Mouse (Mus musculus) layer of hippocampus, adult 11-12 months (tissue): ENCODE results near the gene Hyal3.
"Not testable (repeated sequence)": the region's sequence is repeated elsewhere in the genome, so short reads cannot be mapped to it uniquely, and the experiment has no call there.

ENCODE experiments used
- DNase-seq: peaks from one replicate; pipeline ENCODE4 v3.0.0; 2022; ENCODE audit warnings: low spot score

Hyal3 gene

DNA sequence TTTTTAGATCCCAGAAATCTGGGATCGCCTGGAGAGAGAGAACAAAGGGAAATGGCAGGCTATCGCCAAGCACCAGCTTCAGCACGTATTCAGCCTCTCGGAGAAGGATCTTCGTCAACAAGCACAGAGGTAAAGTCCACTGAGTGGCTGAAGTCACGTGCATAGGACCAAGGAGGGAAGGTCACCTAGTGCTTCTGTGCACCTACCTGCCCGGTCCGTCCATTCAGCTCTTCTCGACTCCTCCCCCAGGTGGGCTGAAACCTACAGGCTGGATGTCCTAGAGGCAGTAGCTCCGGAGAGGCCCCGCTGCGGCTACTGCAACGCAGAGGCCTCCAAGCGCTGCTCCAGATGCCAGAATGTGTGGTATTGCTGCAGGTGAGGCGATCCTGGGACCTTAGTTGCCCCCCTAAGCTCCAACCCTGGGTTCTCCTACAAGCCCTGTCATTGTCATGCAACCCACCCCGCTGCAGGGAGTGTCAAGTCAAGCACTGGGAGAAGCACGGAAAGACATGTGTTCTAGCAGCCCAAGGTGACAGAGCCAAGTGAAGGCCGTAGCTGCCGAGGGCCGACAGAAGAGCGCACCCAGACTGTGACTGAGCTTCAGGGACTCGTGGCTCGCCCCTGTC, 30.0 kb upstream of the Hyal3 start:
- DNase-seq, result no peak

DNA sequence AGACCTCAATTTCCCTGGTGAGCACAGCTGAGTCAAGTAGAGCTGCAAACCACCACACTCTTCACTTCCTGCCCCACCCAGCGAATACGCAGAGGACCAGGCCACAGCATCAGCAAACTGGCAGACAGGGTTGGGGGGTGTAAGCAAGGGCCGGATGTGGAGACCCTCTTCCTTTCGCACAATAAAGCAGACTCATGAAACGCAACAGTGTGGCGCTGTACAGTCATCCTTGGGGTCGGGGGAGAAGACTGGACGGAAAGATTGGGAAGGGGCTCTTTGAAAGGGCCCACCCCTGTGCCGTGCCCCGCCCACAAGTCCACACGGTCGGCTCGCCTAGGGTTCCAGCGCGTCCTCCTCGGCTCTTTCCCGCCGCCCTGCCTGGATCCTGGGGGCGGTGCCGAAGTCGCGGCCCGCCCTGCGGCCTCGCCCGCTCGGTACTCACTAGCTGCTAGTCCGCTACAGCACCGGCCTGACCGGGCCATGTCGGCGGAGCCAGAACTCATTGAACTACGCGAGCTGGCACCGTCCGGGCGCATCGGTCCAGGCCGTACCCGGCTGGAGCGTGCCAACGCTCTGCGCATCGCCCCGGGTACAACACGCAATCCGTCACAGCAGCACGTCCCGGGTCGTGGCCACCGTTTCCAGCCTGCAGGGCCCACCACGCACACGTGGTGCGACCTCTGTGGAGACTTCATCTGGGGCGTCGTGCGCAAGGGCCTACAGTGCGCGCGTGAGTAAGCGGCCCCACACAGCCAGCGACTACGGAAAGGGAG, 29.3 kb upstream of the Hyal3 start, which contains the start of gene Rassf1:
TSS of gene Rassf1 (plus strand) at position 439 of the 773 bp plus-strand sequence.
- DNase-seq, result no peak

DNA sequence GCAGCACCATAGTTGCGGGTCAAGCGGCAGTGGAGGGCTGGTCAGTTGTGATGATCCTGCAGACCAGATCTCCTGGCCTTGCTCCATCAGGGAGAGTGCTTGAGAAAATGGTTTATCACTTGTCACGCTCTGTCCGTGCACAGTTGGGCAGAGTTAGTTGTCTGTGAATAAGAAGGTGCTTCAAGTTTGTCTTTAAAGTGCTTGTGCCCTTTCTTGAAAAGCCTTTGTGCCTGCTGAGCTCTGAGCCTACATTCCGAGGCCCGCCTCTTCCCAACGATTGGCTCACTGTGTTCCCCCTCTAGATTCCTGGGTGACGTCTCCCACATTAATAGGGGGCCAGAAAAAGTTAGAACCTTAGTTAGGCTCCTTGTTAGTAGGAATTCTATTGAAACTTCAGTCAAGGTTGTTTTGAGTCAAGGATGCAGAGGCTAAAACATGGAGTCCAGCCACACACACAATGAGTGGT, 28.7 kb upstream of the Hyal3 start:
- DNase-seq, result no peak

DNA sequence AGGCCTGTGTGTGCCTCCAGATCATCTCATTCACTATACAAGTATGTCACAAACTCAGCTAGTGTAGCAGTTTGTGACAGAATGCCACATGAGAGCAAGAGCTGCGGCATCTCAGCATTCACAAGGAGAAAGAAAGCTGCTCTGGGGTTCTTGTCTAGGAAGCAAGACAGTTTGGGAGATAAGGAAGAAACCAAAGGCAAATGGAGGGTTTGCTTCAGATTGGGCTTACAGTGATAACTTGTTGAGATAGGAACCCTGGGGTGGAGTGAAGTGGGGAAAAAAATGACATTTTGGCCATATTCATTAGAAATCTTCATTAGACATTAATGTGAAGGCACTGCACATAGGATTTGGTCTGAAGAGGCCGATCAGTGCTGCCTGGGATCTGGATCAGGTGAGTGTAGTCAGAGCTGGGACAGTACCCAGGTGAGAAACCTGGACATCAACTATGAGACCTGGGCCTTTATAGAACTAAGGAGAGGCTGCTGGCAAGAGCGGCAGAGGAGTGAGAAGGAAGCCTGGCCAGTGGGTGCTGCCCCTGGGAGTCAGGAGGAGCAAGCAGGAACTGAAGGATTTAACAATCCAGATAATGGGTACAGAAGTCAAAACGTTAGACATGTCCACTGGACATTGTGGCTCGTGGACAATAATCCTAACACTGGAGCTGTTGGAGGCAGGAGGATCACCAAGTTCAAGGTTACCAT, 27.8 kb upstream of the Hyal3 start:
- no peak for DNase-seq

DNA sequence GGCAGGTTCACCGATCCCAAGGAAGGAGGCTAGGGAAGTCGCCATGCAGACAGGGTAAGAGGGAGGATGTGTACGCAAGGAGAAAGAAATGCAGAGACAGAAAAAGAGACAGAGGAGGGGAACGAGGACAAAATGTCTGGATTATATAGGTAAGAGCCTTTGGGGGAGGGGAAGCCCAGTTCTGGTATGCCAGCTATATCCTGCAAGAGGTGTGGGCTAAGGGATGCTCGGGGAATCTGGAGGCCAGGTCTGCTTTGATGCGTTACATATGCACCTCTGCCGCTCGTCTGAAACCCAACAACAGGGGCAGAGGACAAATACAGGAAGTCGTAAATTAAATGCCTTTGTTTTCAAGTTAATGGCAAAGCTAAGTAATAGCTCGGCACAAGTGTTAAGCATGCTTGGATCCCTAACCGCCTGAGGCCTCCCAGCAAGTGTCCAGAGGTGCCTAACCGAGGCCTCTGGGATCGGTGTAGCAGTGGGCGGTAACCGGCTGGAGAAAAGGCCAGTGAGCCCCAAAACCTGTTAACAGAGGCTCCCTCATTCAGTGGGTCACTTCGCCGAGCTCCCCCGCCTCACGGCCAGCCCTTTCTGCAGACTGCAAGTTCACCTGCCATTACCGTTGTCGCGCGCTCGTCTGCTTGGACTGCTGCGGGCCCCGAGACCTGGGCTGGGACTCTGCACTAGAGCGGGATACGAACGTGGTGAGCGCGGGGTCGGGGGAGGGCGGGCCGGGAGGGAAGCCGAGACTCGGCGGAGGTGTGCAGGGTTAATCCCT, 26.9 kb upstream of the Hyal3 start:
- DNase-seq, result no peak

DNA sequence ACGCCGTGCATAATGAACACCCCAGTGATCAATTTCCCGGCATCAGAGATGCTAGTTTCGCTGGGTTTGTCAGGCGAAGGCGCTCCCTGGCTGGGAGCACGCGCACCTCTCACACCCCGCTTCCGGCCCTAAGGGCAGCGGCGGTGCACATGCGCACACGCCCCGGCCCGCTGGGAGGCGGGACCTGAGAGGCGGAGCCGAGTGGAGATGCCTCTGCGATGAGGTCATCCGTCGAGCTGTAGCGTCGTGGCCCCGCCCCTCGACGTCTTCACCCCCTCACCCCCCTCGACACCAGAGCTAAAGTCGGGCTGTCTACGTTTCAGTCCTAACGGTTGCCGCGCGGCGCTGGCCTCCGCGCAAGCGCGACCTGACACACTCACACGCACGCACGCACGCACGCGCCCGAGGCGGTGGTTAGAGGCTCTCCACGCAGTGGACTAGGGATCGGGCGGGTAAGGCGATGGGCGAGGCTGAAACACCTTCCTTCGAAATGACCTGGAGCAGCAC, 26.2 kb upstream of the Hyal3 start:
- DNase-seq, result peak; percentile 95

DNA sequence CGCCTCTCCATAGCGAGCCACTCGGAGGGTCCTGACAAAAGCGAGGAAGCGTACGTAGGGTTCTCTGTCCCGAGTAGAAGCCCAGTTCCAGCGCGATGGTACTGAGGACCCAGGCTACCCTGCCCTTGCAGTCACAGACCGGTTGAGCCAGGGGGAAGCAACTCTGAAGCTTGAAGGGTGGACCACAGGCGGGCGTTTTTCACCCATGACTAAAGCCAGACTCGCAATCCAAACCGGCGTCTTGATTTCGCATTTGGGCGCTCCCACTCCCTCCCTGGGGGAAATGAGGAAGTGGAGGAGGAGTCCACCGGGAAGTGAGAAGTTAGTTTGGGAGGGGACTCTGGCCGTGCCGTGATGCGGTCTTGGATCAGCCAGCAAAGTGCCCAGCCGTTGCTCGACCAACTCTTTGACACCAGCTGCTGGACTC, 25.6 kb upstream of the Hyal3 start:
- no peak for DNase-seq

DNA sequence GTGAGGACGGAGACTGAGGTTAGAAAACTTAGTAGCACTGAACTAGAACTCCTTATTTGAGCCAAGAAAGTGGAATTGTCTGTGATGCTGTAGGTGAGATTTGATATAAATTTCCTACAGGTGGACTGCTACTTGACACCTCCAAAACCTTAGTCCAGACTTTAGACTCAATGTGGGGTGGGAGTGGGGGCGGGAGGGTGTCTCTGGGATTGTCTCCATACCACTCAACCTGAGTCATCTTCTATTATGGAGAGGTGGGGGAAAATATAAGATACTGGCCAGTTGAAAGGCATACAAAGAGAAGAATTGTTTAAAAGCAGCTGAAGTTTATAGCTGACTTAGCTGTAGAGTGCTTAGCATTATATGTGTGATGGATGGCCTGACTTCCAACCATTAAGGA, 24.9 kb upstream of the Hyal3 start:
- no peak for DNase-seq

DNA sequence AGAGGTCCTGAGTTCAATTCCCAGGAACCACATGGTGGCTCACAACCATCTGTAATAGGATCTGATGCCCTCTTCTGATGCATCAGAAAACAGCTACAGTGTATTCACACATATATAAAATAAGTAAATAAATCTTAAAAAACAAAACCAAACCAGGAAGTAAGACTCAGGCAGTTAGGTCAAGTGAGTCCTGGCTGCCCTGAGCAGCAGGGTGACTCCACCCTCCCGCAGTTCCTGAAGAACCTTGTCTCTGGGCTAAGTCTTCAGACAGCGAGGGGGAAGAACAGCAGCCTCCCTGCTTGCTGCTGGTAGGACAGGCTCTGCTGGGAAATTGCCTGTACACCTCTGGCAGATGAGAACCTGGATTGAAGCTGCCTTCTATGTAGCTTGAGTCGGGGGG, 24.3 kb upstream of the Hyal3 start:
- DNase-seq, result no peak

DNA sequence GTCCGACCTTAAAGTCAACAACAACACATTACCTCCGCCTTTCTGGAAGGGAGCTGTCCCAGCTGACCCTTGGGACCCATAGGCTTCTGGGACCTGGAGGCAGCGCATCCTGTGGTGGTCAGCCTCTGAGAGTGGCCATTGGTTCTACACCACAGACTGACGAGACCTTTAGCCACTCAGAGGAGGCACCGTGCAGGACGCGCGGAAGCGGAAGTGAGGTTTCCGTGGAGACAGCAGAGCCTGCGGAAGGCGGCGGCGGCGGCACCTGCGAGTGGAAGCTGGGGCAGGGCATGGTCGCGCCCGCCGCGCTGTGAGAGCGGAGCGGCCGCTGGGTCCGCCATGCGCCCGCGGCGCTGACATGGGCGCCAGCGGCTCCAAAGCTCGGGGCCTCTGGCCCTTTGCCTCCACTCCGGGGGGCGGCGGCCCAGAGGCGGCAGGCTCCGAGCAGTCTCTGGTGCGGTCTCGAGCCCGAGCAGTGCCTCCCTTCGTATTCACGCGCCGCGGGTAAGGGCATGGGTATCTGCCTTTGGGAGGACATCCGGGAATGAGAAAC, 17.5 kb upstream of the Hyal3 start, which contains the start of gene Tusc2:
TSS of gene Tusc2 (plus strand) at position 227 of the 553 bp plus-strand sequence.
- DNase-seq, result peak; percentile 96

DNA sequence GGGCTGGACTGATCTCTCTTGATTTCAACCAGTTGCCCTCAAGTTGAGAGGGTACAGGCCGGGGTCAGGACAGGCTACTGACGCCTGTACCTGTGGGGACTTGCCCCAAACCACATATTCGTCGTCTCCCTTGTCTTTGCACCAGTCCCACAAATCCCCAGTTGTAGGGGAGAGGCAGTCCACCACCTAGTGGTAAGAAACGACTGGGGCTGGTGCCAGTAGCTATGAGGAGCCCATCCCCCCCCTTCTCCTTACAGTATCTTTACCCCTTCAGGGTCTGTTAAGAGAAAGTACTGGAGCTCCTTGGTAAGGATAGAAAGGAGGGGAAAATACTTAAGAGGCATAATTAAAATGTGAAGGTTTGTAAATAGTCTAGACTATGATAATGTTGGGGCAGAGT, 15.1 kb upstream of the Hyal3 start:
- not testable (repeated sequence) for DNase-seq

DNA sequence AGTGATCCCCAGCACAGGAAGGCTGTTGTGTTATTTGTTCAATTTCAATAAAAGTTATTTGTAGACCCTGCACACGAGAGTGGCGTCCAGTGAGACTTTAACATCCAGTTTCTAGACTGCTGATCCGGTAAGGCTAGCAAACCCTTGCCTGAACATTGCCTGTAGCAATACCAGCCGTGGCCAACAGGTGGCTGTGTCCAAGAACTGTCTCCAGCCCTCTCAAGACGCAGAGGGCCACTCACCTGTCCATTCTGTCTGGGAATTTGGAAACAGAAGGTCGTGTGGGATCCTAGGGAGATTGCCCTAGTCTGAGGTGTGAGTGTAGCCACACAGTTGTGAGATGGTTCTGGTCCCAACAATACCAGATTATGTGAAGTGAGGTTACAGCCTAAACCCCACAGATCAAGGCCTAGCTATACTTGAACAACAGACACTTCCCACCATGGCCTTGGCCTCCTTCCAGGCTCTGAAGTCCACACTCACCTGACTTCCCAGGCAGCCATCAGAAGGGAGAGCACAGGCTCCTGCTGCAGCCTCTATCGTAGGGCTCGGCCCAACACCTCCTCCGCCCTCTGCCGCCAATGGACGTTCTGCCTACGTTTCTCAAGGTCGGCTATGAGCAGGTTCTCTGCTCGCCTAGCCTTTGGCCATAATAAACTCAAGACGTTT, 14.4 kb upstream of the Hyal3 start:
- DNase-seq, result peak; percentile 76

DNA sequence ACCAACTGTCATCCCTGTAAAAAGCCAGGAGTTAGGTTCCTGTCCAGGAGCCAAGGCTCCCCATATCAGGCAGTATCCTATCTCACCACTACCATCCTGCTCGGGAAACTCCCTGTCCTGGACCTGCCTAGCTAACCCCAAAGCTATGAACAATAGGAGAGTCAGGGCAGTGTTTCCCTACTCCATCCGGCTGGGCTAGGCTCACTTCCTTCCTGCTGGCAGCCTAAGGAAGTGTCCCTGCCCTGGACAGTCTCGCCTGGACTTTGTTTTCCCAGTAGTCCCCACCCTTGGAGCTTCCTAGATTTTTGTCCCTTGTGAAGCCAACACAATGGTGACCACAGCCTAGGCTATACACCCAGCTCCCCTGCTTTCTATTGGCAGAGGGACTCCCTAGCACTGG, 13.8 kb upstream of the Hyal3 start:
- no peak for DNase-seq

DNA sequence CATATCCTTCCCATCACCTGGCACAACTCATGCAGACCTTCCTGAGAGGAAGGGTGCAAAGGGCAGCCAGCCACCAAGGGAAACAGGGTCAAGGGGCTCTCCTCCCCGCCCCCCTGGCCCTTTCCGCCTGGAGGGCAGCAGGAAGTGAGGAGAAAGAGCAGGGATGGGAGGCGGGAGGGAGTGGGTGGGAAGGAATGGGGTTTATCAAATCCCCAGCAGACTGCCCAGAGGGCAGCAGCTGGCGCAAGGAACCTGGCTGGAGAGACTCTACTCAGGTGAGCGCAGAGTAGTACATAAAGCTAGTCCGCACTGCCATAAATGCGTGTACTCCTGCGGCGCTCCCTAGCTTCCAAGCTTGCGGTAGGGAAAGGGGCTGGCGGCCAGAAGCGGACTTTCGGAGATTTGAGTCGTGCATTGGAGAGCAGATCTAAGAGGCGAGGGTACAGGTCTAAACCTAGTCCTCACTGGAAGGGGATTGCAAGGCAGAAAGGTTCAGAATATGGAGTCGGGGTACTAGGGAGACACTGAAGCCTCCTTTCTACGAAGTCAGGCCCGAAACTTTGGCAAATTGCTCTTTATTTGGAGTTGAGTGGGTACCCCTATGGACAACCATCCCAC, 12.8 kb upstream of the Hyal3 start, which contains the start of gene Hyal2:
TSS of gene Hyal2 (plus strand) at position 244 of the 618 bp plus-strand sequence.
- no peak for DNase-seq

DNA sequence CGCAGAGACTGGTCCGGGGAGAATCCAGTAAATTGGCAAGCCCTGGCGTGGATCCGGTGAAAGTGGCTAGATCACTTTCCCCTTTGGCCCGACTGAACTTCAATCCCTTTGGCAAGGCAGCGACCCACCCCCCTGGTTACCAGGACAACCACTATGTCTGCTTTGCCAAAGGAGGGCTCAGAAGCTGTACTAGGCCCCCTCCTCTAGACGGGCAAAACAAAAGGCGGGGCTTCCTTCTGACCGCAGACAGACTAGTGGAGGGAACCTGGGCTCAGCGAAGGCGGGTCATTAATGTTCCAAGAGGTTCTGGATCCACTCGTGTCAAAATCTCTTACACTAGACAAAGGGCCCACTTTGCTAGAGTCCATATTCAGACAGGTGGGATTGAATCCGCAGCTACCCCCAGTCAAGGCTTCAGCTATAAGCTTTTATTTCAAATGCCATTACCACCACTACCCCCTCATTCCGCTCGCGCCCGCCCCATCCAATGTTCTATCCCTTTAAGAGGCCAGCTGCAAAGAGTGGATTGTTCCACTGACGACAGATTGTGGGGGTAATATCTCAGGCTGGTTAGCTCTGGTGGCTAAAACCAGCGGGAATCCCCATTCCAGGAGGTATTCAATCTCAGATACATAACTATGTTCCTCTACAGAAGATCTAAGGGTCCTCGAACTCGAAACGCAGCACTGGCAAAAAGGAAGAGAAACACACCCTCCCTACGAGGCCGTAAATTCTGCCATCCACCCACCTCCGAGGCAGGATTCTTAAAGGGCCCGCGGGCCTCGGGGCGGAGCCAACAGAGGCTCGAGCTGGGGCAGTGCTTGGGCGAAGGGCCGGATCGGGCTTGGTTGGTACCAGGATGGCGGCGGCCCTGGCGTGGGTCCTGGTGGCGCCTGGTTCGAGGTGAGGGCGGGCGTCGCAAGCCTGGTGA, 12.0 kb upstream of the Hyal3 start:
- peak; percentile 87 for DNase-seq

DNA sequence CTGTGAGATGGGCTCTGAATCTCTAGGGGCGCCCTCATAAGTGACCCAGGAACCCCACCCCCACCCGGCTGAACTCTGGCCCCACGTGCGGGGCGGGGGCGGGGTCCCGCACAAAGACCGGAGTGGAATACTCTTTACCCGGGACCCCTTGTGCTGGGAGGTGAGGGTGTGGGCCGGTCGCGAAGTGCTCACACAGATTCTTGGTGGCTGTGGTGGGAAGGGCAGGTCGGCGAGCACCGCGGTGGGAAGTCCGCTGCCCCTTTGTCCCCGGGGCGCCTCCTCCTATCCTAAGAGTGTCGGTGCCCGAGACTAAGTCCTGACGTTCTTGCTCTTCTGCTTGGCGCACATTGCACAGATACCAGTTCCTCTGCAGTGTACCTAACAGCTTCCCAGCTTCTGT, 11.3 kb upstream of the Hyal3 start:
- DNase-seq, result no peak

DNA sequence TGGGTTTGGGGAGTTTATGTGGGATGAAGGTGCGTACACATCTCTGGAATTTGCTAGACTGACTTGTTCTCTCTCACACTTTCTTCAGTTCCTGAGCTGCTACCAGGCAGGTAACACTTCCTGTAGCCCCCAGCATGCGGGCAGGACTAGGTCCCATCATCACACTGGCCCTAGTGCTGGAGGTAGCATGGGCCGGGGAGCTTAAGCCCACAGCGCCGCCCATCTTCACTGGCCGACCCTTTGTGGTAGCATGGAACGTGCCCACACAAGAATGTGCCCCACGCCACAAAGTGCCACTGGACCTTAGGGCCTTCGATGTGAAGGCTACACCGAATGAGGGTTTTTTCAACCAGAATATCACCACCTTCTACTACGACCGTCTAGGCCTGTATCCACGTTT, 10.6 kb upstream of the Hyal3 start:
- no peak for DNase-seq

DNA sequence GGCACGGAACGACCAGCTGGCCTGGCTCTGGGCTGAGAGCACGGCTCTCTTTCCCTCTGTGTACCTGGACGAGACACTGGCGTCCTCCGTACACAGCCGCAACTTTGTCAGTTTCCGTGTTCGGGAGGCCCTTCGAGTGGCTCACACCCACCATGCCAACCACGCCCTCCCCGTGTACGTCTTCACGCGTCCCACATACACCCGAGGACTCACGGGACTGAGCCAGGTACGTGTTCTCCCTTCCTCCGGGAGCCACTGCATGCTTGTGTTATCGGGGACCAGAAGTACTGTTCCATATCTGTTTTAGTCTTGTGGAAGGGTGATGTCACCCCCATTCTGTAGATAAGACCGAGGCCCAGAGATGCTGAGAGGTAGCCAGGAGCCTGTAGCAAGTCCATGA, 9.8 kb upstream of the Hyal3 start:
- DNase-seq, result no peak
